Mouse (Mus musculus) midbrain, embryonic 12.5 days (tissue): Measurements from ENCODE around the gene Tacr1. TPM values are rescaled to one million over a fixed set of nuclear protein-coding genes. Genes with fewer than 3 reads are reported as not detected.

Source experiments
- ATAC-seq: fragments of 200-750 bp; cut with Nextera tagmentation; 2 replicates; pipeline ENCODE4 v1.8.0; 2017; ENCODE audit warnings: low read depth, moderate TSS enrichment, moderate library complexity; ENCODE audit not compliant: low FRiP score
- H3K27ac ChIP-seq: fragments of 300-500 bp; sonication (generic); replicated peaks from 2 replicates; pipeline ENCODE4 v1.5.1; 2016; ENCODE audit warnings: mild to moderate bottlenecking
- H3K27me3 ChIP-seq: fragments of 300-500 bp; sonication (generic); 2 replicates; pipeline ENCODE4 v1.6.1; 2016; ENCODE audit warnings: mild to moderate bottlenecking
- H3K36me3 ChIP-seq: fragments of 300-500 bp; sonication (generic); 2 replicates; pipeline ENCODE4 v1.6.1; 2016
- H3K4me1 ChIP-seq: fragments of 300-500 bp; sonication (generic); 2 replicates; pipeline ENCODE4 v1.6.1; 2016
- H3K4me2 ChIP-seq: fragments of 300-500 bp; sonication (generic); replicated peaks from 2 replicates; pipeline ENCODE4 v1.6.1; 2016; ENCODE audit warnings: mild to moderate bottlenecking, moderate library complexity
- H3K4me3 ChIP-seq: fragments of 300-500 bp; sonication (generic); 2 replicates; pipeline ENCODE4 v1.5.1; 2016; ENCODE audit warnings: mild to moderate bottlenecking
- H3K9ac ChIP-seq: fragments of 300-500 bp; sonication (generic); replicated peaks from 2 replicates; pipeline ENCODE4 v1.6.1; 2016; ENCODE audit warnings: mild to moderate bottlenecking, moderate library complexity
- H3K9me3 ChIP-seq: fragments of 300-500 bp; sonication (generic); 2 replicates; pipeline ENCODE4 v1.6.1; 2016; ENCODE audit warnings: mild to moderate bottlenecking
- WGBS: fragments of 180-500 bp; shearing (Covaris S2); methylation state at CpG from one replicate; pipeline ENCODE4 v1.1.7; 2016; 5-methylcytosine and 5-hydroxymethylcytosine counted together
- polyA plus RNA-seq: library from polyadenylated mRNA; unstranded; fragments of >200 nt; fragmentation: Nextera tagmentation; extraction: Ambion mirVana; gene quantifications from 2 replicates; pipeline ENCODE4 v1.2.1, GENCODE M21; 2016

Tacr1 gene
- polyA plus RNA-seq, 1 experiment from 2014 or later = 2.9 TPM

DNA sequence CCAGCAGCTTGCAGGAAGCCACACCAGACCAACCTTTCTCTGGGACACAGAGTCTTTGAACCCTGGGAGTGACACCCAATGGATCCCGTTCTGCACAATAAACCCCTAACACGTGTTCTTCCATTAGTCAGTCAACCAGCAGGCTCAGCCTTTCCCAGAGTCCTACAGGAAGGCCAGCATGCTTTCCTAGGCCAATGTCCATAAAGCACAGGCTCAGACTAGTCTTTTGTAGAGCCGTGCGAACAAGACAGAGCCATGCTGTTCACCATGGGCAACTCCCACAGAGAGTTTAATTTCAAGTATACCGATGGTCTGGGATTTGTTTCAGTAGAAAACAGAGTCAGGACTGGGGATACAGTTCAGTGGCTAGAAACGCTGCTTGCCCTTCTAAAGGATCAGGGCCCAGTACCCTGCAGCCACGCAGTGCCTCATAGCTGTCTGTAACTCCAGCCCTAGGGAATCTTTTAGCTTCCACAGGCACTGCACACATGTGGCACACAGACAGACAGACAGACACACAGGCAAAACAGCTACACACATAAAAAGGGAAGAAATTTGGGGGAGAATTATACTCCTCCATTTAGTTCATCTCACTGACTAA is 55.1 kb downstream of the Tacr1 start:
- 82% methylated on average over 7 of the region's 7 CpGs for WGBS
- H3K9me3 ChIP-seq = no peaks in the 10 kb centered on the region
- no peak overlapping the region for H3K4me3 ChIP-seq
- no peaks in the 10 kb centered on the region for H3K27me3 ChIP-seq
- H3K9ac ChIP-seq = no peak overlapping the region
- no peaks in the 10 kb centered on the region for H3K36me3 ChIP-seq
- no peak overlapping the region for H3K27ac ChIP-seq
- H3K4me1 ChIP-seq = 0 out of 2 replicates have a peak, but pooled peaks cover 6% of the 10 kb centered on the region
- no peak for ATAC-seq
- no peak overlapping the region for H3K4me2 ChIP-seq

DNA sequence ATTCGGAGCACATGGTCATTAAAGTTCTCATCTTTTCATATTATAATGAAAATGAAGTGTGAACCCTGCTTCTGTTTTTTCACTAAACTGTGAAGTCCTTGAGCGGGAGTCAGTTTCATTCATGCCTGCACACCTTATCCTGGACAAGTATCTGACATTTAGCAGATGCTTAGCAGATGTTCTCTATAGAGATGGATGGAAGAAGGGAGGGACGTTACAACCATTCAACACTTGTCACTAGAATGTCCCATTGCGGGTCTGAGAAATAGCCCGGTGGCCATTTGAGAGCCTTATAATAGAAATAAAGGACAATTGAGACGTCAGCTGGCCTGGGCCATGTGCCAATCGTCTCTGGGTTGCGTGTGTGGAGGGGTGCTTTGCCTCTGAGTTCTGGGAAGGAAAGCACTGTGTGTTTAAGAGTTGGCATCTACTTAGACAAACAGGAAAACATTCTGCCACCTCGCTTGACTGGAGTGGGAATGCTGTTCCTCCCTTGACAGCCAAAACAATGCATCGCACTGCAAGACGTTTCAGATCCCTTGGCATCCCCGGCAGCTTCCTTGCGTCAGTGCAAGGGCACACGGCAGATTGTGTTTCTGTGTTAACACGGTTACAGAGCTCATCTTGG is 56.7 kb downstream of the Tacr1 start:
- Histone ChIP-seq H3K9ac (no peak overlapping the region), H3K9me3 (no peaks in the 10 kb centered on the region), H3K36me3 (no peaks in the 10 kb centered on the region), H3K27ac (no peak overlapping the region), H3K4me2 (no peak overlapping the region), H3K27me3 (no peaks in the 10 kb centered on the region), H3K4me3 (no peak overlapping the region), H3K4me1 (0 out of 2 replicates have a peak, but pooled peaks cover 6% of the 10 kb centered on the region)
- WGBS = 68% methylated on average over 15 of the region's 15 CpGs
- peak; percentile 19; the same call in 1 of the 2 replicates for ATAC-seq

DNA sequence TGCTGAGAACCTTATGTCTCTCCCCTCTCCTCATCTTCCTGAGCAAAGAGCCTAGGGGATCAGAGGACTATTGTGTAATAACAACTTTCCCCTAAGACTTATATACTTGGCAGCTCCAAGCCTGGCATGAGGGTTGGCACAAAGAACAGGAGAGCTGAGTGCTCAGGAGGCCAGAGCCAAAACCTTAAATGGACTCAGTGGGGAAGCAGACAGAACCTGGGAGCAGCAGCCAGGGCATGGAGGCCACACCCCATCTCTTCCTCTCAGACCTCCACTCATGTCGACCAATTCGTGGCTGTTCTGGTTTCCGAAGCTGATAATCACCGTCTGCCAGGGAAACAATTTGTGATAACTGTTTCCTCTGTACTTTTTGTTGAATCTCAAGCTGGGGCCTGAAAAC is 61.0 kb downstream of the Tacr1 start:
- 0 out of 2 replicates have a peak, but pooled peaks cover 6% of the 10 kb centered on the region for H3K4me1 ChIP-seq
- WGBS = 86% methylated on average over 4 of the region's 4 CpGs
- no peaks in the 10 kb centered on the region for H3K27me3 ChIP-seq
- no peak overlapping the region for H3K4me3 ChIP-seq
- no peak for ATAC-seq
- H3K9ac ChIP-seq = no peak overlapping the region
- no peaks in the 10 kb centered on the region for H3K36me3 ChIP-seq
- no peak overlapping the region for H3K4me2 ChIP-seq
- no peaks in the 10 kb centered on the region for H3K9me3 ChIP-seq
- no peak overlapping the region for H3K27ac ChIP-seq

DNA sequence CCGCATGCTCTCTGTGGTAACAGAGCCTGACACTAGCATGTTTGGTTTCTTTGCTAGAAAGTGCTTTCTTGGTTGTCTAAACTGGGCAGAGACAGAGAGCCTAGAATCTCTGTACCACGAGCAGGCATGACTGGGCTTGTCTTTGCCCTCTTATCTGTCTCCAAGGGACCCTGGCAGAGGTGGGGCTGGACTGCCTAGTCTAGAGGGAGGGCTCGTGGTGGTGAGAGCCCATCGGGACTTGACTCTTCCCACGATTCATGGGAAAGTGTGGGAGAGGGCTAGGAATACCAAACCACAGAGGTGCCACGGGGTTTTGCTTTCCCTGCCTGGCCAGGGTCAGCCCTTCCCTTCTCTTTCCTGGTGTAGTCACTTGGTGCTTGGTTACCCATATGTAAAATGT is 72.3 kb downstream of the Tacr1 start:
- H3K9me3 ChIP-seq = no peaks in the 10 kb centered on the region
- no peaks in the 10 kb centered on the region for H3K4me1 ChIP-seq
- no peaks in the 10 kb centered on the region for H3K36me3 ChIP-seq
- no peaks in the 10 kb centered on the region for H3K27me3 ChIP-seq
- no peak overlapping the region for H3K4me3 ChIP-seq
- H3K9ac ChIP-seq = no peak overlapping the region
- WGBS = 74% methylated on average over 6 of the region's 6 CpGs
- no peak overlapping the region for H3K27ac ChIP-seq
- H3K4me2 ChIP-seq = no peak overlapping the region
- ATAC-seq = no peak

DNA sequence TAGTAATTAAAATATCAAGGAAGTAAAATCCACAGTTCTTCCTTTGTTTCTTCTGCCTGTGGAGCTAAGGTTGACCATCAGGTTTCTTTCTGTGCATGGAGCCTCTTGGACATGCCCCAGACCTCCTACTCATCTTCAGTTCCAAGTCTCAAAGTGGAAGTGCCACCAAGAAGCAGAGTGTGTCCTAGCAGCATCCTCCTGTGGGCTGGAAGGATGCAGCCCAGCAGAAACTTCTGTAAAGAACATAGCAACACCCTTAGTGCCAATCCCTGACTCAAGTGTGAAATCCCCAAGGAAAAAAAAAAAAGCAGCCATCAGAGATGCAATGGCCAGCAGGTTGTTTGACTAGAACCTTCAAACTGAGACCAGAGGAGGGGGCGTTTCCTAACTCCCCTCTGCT is 81.7 kb downstream of the Tacr1 start:
- H3K27ac ChIP-seq = no peak overlapping the region
- no peaks in the 10 kb centered on the region for H3K36me3 ChIP-seq

DNA sequence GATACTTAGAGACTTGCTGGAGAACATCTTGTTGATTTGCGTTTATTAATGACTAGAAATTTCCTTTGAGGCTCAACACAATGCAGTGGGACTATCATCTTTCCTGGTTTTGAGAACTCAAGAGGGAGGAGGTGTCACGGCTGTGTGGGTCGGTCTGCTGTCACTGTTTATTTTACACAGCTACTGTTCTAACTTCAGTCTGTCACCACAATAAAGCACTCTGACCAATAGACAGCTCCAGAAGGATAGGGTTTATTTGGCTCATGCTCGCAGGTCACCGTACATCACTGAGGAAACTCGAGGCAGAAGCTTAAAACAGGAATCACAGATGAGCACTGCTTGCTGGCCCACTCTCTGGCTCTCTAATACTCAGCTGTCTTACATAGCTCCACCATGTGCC is 92.3 kb downstream of the Tacr1 start:
- Histone ChIP-seq H3K9me3 (no peaks in the 10 kb centered on the region), H3K27me3 (no peaks in the 10 kb centered on the region), H3K9ac (no peak overlapping the region), H3K27ac (no peak overlapping the region), H3K36me3 (no peaks in the 10 kb centered on the region), H3K4me3 (no peak overlapping the region), H3K4me1 (no peaks in the 10 kb centered on the region), H3K4me2 (no peak overlapping the region)
- WGBS = 77% methylated on average over 6 of the region's 6 CpGs
- no peak for ATAC-seq

More for the DNA sequence above, 81.7 kb downstream of the Tacr1 start:
- Histone ChIP-seq H3K4me2 (no peak overlapping the region), H3K9me3 (no peaks in the 10 kb centered on the region), H3K27me3 (no peaks in the 10 kb centered on the region), H3K4me3 (no peak overlapping the region), H3K4me1 (no peaks in the 10 kb centered on the region), H3K9ac (no peak overlapping the region)
- WGBS = 100% methylated on average over 1 of the region's 1 CpGs
- no peak for ATAC-seq

DNA sequence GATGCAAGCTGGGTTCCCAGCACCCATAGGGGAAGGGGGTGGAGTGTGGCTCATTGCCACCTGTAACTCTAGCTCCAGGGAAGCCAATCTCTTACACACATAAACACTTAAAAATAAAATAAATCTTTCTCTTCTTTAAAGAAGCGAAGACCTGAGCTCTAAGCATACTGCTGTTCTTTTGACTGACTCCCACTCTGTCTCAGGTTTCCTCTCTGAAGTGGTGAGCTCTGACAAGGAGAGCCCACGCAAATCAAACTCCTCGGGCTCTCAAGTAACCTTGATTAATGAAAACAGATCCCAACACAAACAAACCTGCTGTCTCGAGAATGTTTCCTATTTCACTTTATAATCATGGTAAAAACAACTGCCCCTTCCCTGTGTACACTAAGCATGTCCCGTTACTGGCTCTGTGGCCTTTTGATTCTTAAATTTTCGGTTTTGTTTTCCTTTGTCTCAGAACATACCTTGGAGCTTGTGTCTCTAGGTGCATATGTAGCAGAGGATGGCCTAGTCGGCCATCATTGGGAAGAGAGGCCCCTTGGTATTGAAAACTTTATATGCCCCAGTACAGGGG is 108.8 kb downstream of the Tacr1 start:
- Histone ChIP-seq H3K9ac (no peak overlapping the region), H3K27ac (no peak overlapping the region), H3K36me3 (no peaks in the 10 kb centered on the region), H3K4me3 (no peak overlapping the region), H3K4me1 (no peaks in the 10 kb centered on the region), H3K9me3 (no peaks in the 10 kb centered on the region), H3K4me2 (no peak overlapping the region), H3K27me3 (no peaks in the 10 kb centered on the region)
- no peak for ATAC-seq
- WGBS = 80% methylated on average over 7 of the region's 7 CpGs

DNA sequence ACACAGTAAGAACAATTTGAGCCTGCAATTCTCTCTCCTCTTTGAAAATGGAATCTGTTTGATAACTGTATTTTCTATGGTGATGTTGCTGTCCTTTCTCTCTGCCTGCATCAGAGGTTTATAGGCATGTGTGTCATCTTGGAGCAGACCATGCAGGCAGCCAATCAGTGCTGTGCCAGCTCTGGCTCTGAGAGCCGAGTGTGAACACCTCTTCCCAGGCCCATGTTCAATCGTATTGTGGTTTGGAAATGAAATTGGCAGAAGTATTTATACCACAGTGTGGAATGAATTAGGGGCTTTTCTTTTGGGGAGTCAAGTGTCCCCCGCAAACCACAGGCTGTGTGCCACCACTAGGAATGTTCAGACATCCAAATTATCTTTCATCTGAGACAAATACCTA is 117.5 kb downstream of the Tacr1 start:
- no peak overlapping the region for H3K4me3 ChIP-seq
- H3K4me2 ChIP-seq = no peak overlapping the region
- H3K4me1 ChIP-seq = no peaks in the 10 kb centered on the region
- no peak overlapping the region for H3K9ac ChIP-seq
- WGBS = 82% methylated on average over 3 of the region's 3 CpGs
- no peaks in the 10 kb centered on the region for H3K9me3 ChIP-seq
- no peak for ATAC-seq
- no peaks in the 10 kb centered on the region for H3K27me3 ChIP-seq
- no peaks in the 10 kb centered on the region for H3K36me3 ChIP-seq
- no peak overlapping the region for H3K27ac ChIP-seq

DNA sequence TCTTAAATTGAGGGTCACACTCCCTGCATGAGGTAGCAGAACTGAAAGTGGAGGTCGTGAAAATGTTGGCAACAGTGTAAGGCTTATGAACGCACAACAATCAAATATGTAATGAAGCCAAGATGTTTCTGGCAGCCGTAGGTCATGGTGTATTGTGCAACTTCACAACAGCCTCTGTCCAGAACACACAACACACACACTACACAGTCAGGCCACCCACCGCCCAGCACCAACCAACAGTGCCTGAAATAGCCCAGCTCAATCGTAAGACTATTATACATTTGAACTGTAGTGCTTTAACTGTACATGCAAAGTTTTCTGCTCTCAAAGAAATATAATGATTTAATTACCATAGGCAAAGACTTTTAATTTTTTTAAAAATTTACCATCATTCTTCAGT is 120.4 kb downstream of the Tacr1 start:
- ATAC-seq = no peak
- Histone ChIP-seq H3K9ac (no peak overlapping the region), H3K4me2 (no peak overlapping the region), H3K36me3 (no peaks in the 10 kb centered on the region), H3K4me1 (0 out of 2 replicates have a peak, but pooled peaks cover 3% of the 10 kb centered on the region), H3K9me3 (no peaks in the 10 kb centered on the region), H3K27ac (no peak overlapping the region), H3K4me3 (no peak overlapping the region), H3K27me3 (no peaks in the 10 kb centered on the region)
- WGBS = 85% methylated on average over 5 of the region's 5 CpGs

DNA sequence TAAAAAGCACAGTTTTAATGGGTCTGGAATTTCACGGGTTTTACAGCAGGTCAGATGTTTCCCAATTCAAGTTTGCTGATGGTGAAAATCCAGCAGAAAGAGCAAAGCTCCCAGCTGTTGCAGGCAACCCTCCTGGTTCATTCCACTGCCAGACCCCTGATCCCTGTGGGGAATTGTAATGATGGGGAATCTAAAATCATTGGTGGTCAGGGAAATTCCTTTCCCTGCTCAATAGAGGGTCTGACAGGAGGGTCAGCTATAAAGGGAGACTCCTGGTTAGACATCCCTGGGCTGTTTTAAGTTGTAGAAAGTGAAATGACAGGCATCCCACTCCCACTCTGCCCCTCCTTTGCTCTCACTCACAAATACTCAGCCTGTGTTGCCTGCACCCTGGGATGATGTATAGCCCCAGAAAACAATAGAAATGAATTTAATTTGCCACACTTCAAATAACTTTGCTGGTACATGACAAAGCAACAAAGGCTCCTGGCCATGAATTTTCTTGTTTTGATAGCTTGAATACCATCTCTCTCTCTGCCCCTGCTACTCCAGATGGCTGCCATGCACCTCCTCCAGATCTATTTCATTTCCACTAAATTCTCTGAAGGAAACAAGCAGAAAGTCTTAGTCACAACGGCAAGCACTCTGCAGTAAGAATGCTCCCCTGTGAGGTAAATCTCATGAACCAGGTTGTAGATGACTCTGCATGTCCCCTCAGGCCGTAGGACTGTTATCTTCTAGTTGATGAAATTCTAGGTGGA is 123.2 kb downstream of the Tacr1 start:
- Histone ChIP-seq H3K9me3 (no peaks in the 10 kb centered on the region), H3K9ac (no peak overlapping the region), H3K4me2 (no peak overlapping the region), H3K4me1 (0 out of 2 replicates have a peak, but pooled peaks cover 3% of the 10 kb centered on the region), H3K4me3 (no peak overlapping the region), H3K27me3 (no peaks in the 10 kb centered on the region), H3K27ac (no peak overlapping the region), H3K36me3 (no peaks in the 10 kb centered on the region)
- ATAC-seq = no peak
- WGBS = 52% methylated on average over 3 of the region's 3 CpGs

DNA sequence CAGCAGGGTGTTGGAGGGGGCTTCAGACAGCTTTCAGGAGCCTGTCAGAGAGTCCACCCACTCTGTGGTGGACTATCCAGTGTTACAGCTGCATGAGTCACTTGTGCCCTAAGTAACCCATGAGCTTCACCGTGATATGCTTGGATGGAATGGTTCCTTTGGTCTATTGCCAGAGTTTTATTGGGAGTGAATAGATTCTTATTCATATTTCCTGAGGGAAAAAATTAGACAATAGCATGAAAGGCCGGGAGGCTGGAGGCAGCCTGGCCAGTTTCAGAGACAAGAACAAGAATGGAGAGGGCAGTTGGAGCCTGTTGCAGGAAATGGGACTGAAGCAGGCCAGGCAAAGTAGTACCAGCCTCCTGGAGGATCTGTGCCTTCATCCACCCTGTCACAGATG is 126.5 kb downstream of the Tacr1 start:
- Histone ChIP-seq H3K36me3 (no peaks in the 10 kb centered on the region), H3K27me3 (no peaks in the 10 kb centered on the region), H3K9ac (no peak overlapping the region), H3K4me2 (no peak overlapping the region), H3K27ac (no peak overlapping the region), H3K4me3 (no peak overlapping the region), H3K9me3 (no peaks in the 10 kb centered on the region), H3K4me1 (0 out of 2 replicates have a peak, but pooled peaks cover 3% of the 10 kb centered on the region)
- 88% methylated on average over 2 of the region's 2 CpGs for WGBS
- ATAC-seq = no peak

DNA sequence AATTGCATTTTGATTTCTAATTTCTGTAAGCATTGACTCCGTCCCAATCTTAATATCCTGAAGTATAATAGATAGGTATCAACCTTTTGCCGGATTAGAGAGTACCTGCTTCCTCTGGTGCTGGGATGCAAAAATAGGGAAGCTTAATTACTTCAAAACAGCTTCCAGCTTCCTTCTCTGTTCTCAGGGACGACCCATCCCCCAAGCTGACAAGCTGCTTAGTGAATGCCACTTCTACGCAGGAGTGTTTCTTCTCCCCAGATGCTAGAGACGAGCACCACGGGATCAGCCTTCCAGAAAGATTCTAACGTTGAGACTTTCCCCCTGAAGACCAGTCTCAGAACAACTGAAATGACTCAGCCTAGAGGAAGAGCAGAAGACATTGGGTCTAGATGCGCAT is 134.5 kb downstream of the Tacr1 start:
- no peaks in the 10 kb centered on the region for H3K36me3 ChIP-seq
- H3K27me3 ChIP-seq = no peaks in the 10 kb centered on the region
- H3K4me1 ChIP-seq = peaks cover 8% of the 10 kb centered on the region; the same call in 1 of the 2 replicates
- H3K4me2 ChIP-seq = no peak overlapping the region
- no peak overlapping the region for H3K4me3 ChIP-seq
- H3K27ac ChIP-seq = no peak overlapping the region
- H3K9ac ChIP-seq = no peak overlapping the region
- WGBS = 31% methylated on average over 8 of the region's 8 CpGs
- H3K9me3 ChIP-seq = no peaks in the 10 kb centered on the region
- no peak for ATAC-seq
